Mouse (Mus musculus): Measurements from ENCODE around the gene Grik4. TPM values are rescaled to one million over a fixed set of nuclear protein-coding genes. Genes with fewer than 3 reads are reported as not detected.
"Not testable (repeated sequence)": the region's sequence is repeated elsewhere in the genome, so short reads cannot be mapped to it uniquely, and the experiment has no call there.

Gene Grik4
- total RNA-seq, 1 experiment from 2014 or later: not detected

DNA sequence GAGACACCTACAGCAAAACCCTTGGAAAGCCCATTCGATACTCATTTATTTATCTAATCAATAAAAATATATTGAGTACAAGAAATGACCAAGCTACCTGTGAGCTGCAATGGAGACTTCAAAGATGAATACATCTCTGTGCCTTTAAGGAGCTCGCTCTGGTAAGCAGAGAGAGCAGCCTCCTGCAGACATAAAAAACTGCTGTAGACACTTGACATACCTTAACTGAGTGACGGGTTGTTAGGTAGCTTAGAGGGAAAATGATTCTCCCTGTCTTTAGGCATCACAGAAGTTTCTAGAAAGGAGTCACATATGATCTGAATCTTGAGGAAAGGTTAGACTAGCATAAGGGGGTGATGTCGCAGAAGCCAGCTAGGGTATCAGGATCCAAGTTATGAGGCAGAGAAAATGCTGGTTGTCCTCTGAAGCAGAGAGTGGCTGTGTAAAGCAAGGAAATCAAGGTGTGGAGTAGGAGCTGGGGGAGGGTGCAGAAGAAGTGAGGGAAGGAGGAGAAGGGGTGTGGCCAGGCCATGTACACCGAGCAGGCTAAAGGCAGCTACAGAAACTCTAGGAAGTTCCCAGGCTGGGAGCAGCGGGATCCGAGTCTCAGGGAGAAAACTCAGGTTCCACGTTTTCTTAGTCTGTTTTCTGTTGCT is 160.9 kb downstream of the Grik4 start:
- no peak for ATAC-seq (replicated peaks; ENCODE audit: insufficient number of reproducible peaks, low FRiP score, low TSS enrichment, poor library complexity, severe bottlenecking)

DNA sequence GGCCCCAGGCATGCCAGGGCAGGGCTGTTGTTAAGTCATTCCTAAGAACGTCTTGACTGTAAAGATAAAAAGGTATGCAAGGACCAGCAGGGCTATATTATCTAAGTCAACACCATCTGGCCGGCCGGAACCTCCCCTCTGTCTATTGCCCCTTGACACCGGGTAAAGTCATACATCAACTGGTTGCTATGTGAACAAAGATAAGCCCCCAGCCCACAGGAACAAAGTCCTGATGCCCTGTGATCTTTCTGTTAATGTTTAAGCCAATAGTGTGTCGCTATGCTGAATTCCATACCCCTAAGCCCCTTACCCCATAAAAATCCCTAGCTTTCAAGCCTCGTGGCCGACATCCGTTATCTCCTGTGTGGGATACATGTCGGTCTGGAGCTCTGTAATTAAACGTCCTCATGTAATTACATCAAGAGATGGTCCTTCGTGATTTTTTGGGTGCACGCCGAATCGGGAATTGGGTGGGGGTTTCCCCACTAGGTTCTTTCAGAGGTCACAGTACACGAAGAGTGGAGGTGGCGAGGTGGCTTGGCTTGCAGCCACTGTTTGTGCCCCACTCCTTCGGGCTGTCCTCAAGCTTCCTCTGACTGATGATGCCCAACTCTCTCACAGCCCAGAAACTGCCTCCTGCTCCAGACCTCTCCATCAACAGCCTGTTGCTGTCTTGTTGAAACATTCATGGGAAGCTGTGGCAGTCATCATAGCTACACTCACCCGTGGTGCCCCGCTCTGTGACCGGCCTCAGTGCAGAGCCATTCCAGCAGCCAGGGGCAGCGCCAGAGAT is 165.6 kb downstream of the Grik4 start:
- not testable (repeated sequence) for ATAC-seq (replicated peaks; ENCODE audit: insufficient number of reproducible peaks, low FRiP score, low TSS enrichment, poor library complexity, severe bottlenecking)

DNA sequence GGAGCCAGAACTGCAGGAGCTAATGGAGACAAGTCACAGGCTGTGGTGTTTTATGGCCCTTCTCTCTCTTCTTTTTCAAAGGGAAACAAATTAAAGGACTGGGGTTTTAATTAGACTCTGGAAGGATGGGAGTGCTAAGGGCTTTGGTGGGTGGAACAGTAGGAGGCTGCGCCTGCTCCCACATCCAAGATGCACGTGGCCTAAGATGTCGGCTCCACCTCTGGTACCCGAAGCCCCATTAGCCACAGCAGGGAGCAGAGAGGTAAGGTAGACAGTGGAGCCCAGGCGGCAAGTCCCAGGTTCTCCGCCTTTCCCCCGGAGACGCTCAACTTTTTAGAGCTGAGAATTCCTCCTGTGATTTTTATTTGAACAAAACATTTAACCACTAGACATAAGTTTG is 166.4 kb downstream of the Grik4 start:
- ATAC-seq (replicated peaks; ENCODE audit: insufficient number of reproducible peaks, low FRiP score, low TSS enrichment, poor library complexity, severe bottlenecking): no peak

DNA sequence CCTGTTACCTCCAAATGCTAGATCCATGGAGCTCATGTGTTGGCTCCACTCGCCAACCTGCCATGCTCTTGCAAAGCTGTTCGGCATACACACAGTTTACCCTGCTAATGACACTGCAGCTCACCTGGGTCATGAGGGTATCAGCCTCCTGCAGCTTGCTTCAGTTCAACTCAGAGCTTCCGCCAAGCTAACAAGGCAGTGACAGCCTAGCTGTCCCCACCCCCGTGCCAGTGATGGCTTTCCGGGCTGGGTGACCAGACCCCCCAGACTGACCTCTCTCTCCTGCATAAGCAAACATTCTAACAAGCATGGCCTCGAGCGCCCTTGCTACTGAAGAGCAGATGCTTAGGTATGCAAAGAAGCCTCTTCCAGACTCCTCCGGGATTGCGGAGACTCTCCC is 167.5 kb downstream of the Grik4 start:
- no peak for ATAC-seq (replicated peaks; ENCODE audit: insufficient number of reproducible peaks, low FRiP score, low TSS enrichment, poor library complexity, severe bottlenecking)

DNA sequence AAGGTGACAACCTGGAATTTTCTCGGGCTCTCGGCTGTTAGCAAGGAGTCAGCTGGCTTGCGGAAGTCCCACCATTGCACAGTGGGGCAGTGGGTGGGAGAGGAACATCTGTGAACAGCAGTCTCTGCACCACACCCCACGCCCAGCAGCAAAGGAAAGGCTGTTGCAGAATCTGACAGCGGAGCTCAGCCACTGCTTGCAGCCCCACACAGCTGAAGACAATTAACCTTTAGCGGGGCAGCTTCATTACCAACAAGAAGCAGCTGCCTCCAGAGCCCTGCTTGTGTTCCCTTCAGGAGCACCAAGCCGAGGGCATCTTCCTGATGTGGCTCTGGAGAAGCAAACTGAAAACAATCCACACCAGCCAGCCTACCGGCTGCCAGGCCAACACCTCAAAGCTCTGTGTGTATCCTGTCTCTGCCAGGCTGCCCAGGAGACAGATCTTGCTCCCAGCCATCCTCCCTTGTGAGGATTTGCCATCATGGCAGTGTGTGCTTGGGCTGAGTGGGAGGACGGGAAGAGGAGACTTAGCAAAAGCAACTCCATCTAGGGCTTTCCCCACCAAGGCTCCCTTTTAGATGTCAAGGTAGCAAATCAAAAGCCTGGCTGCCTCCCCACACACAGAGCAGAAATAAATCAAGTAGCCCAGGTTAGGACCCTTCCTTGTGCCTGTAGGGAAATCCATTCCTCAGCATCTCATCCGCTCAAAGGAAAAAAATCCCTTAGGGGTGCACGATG is 179.3 kb downstream of the Grik4 start:
- ATAC-seq (replicated peaks; ENCODE audit: insufficient number of reproducible peaks, low FRiP score, low TSS enrichment, poor library complexity, severe bottlenecking): no peak

DNA sequence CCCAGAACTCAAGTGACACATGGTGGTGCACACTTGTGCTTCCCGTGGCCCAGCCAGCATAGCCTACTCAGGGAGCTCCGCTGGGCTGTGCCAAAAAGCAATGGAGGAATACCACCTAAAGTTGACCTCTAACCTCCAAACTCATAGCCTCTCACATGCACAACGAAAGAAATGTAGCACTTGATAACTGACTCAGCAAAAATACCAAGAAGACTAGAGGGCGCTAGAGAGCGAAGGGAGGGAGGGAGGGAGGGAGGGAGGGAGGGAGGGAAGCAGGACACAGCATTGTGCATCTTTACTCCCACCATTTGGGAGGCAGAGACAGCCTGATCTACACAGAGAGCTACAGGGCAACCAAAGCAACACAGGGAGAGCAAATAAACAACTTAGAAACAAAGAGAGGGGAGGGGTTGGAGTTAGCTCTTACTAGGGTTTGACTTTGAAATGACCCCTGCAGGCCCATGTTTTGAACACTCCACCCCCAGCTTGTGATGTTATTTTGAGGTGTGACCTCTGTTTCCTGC is 185.5 kb downstream of the Grik4 start:
- ATAC-seq (replicated peaks; ENCODE audit: insufficient number of reproducible peaks, low FRiP score, low TSS enrichment, poor library complexity, severe bottlenecking): no peak

DNA sequence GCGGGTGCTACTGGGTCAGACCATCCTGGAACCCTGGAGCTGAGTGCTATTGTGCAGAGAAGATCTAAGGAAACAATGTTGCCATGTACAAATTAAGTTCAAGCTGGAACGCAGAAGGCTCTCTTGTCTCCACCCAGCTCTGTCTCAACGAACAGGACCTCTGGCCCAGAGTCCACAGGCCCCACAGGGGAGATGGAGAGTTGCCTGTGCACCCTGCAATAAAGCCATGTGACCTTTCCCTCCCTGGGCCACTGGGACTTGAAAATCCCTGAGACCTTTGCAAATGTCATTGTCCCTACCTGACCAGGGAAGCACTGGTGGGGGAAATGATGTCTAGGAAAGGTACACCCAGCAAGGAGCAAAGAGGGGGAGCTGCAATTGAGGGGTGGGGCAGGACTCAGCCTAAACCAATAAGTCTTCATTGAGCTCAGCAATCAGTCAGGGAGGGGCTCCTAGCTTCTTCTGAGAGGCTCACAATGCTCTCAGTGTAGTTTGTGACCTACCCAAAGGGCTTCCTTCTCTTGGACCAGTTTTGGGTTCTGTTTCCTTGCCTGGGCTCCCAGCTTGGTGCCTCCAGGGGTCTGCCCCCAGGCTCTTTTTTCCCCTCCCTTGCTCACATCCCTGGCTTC is 187.2 kb downstream of the Grik4 start:
- ATAC-seq (replicated peaks; ENCODE audit: insufficient number of reproducible peaks, low FRiP score, low TSS enrichment, poor library complexity, severe bottlenecking): no peak

DNA sequence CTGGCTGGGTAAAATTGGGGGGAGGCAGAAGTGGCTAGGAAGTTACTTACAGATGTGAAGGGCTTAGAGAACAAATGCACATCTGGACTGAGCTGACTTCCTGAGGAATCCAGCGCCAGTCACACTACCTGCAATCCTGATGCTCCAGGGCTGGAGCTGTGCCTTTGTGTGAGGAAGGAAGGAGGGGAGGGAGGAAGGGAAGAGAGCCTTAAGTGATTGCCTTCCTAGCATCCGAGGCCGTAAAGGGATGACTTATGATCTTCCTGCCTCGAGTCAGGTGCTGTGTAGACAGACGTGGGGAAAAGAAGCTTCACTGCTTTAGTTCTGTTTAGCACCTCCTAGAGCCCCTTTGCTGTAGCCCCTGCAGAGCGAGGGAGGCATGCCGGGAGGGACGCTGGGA is 189.6 kb downstream of the Grik4 start:
- ATAC-seq (replicated peaks; ENCODE audit: insufficient number of reproducible peaks, low FRiP score, low TSS enrichment, poor library complexity, severe bottlenecking): no peak

DNA sequence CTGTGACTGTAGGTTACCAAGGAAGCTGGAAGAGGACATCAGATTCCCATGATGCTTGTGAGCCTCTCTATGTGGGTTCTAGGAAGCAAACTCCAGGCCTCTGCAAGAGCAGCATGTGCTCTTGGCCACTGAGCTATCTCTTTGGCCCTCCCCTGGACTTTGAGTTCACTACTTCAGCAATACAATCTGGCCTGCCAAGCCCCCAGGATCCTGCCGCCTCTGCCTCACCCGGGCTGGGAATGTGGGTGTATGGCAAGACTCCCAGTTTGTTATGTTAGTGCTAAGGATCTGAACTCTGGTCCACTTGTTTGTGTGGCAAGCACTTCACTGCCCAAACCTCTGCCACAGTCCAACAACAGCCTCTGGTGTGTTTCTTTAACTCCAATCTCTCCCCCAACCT is 193.1 kb downstream of the Grik4 start:
- ATAC-seq (replicated peaks; ENCODE audit: insufficient number of reproducible peaks, low FRiP score, low TSS enrichment, poor library complexity, severe bottlenecking): no peak

DNA sequence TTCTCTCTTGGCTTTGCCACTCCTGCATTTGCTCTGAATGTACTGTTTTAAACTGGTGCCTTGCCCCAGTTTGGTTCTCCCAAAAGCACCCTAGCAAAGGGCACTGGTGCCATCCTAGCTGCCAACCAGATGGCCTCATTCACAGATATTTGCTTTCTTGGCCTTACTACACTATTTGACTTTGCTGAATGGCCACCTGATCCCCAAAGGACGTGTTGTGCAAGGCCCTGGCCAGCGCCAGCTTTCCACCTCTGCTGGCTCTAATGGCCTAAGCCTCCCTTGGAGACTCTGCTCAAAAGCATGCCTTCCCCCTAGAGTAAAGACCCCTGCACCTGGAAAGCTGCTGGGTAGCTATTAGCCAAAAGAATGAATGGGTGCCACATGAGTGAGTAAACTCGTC is 194.1 kb downstream of the Grik4 start:
- ATAC-seq (replicated peaks; ENCODE audit: insufficient number of reproducible peaks, low FRiP score, low TSS enrichment, poor library complexity, severe bottlenecking): no peak

DNA sequence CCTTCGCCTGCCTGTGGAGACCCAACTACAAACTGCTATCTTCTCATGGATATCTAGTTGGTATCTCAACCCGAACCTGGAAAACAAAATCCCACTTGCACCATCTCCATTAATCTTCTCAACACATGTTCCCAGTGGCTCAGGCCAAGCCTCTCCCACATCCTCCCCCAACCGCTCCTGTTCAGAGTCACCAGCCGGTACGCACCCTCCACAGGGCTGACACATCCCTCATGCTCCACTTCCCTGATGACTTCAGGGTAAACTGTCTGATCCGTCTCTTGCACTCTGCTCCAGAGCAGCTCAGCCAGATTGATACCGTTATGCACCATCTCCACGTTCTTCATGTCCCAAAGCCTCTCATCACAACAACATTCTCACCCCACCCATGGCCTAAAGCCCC is 198.3 kb downstream of the Grik4 start:
- ATAC-seq (replicated peaks; ENCODE audit: insufficient number of reproducible peaks, low FRiP score, low TSS enrichment, poor library complexity, severe bottlenecking): no peak

DNA sequence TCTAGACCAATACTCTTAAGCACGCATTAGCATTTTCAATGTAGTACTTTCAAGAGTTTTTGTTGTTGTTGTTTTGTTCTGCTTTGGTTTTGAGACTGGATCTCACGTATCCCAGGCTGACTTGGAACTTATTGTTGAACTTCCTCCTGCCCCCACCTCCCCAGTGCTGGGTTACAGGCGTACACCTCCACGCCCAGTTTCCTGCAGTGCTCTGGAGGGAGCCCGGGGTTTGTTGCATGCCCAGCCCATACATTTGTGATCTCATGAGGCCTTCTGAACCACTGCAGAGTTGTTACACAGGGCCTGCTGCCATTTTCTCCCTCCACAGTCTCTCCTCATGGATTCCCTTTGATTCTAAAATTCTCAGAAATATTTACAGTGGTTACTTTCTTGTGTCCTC is 201.9 kb downstream of the Grik4 start:
- no peak for ATAC-seq (replicated peaks; ENCODE audit: insufficient number of reproducible peaks, low FRiP score, low TSS enrichment, poor library complexity, severe bottlenecking)

DNA sequence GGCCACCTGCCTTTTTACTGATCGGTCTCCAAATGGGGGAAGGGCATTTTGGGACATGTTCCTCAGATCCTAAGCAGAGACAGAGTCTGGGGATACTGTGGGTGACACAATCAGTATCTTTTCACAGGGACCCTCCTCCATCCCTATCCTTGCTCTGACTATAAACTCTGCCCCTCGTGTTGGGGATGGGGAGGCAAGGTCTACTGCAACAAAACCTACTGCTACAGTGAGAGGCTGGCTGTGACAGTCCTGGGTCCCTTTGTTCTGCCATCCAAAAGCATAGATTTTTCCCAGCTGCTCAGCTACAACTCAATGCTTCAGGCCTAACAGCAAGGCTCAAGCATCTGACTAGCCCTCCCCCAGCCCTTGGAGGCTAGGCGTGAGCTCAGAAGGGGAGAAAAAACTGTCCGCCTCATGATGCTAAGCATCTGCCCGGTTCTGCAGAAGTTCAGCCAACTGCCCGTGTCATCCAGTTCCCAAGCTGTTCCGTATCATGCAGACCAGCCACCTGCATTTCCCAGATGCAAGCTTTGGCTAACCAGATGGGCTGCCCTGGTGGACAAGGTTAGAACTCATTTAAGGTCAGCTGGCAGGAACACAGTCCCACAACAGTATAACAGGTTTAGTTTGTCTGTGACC is 207.5 kb downstream of the Grik4 start:
- ATAC-seq (replicated peaks; ENCODE audit: insufficient number of reproducible peaks, low FRiP score, low TSS enrichment, poor library complexity, severe bottlenecking): no peak

DNA sequence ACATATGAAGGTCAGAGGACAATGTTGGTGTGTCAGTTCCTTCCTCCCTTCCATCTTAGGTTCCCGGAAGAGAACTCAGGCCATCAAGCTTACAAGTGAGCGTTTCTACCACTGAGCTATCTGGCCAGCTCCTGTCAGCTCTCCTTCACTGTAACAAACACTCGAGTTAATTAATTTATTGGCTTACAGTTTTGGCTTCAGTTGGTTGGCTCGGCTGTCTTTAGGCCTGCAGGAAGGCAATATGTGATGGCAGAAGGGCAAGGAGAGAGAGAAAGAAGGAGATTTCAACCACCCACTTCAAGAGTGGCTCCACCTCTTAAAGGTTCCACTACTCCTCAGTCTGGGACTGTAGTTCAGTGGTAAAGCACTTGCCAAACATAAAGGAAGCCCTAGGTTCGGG is 209.2 kb downstream of the Grik4 start:
- no peak for ATAC-seq (replicated peaks; ENCODE audit: insufficient number of reproducible peaks, low FRiP score, low TSS enrichment, poor library complexity, severe bottlenecking)

DNA sequence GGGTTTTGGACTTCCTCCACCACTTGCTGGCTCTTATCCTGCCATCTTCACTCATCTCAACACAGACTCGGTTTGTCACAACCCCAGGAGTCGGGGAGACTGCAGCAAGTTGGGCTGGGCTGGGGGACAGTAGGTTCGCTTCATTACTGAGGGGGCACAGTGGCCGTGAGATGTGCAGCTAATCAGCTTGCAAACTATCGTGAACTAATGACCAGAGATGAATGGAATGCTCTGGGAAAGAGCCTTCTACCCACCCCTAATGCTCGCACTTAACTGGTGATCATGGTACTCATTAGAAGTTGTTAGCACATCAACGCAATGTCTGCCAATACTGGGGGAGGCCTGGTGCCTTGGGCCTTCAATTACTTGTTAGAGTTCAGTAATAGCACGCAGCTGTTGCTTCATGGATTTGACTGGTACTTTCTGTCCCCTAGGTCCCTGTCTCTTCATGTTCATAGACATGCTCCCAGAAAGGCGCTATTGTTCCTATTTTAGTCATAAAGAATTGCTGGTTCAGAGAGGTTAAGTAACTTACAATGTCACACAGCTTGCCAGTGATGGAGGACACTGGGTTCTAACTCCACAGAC is 211.5 kb downstream of the Grik4 start:
- ATAC-seq (replicated peaks; ENCODE audit: insufficient number of reproducible peaks, low FRiP score, low TSS enrichment, poor library complexity, severe bottlenecking): no peak

DNA sequence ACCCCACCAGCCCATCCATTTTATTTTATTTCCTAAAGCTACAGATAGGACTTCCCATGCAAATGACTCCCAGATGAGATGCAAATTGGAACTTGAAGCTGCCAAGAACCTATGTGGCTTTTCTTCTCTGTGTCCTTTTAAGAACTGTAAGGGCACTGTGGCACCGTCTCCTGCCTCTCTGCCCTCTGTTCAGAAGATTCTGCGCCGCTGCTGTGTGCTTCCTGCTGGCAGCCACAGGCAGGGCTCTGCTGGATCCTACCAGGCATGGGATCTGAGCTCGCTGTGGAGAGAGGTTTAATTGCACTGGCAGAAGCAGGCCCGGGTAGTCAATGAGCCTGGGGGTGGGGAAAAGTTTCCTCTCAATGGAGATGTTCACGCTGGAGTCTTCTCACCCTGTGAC is 215.8 kb downstream of the Grik4 start:
- ATAC-seq (replicated peaks; ENCODE audit: insufficient number of reproducible peaks, low FRiP score, low TSS enrichment, poor library complexity, severe bottlenecking): no peak

DNA sequence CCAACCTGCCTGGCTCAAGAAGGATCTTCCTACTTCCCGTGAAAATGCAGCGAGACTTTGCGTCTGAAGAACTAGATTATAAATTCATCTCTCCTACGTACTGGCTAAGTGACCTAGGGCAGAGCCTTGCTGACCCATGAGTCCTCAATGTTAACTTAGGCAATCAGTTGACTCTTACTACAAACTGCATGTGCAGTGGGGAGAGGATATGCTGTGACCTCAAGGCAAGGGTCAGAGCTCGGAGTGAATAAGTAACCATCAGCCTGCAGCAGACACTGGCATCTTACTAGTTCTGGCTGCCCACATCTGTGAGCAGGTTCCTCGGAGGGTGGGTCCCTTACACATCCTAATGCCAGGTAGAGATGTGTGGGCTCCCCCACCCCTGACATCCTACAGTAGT is 216.6 kb downstream of the Grik4 start:
- no peak for ATAC-seq (replicated peaks; ENCODE audit: insufficient number of reproducible peaks, low FRiP score, low TSS enrichment, poor library complexity, severe bottlenecking)

DNA sequence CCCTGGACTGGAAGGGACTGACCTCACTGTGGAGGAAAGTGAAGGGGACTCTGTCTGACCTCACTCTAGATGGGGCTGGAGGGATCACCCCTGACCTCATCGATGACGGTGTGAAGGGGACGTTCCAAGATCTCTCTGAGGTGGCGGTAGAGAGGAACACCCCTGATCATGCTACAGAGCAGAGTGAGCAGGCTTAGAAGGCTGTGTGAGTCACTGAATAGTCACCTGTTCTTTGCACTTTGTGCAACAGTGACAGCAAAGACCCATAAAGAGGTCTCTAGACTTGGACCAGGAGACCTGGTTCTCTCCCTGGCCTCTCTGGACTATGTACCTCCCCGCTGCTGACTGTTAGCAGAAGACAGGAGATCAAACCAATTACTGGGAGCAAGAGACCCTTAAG is 217.1 kb downstream of the Grik4 start:
- no peak for ATAC-seq (replicated peaks; ENCODE audit: insufficient number of reproducible peaks, low FRiP score, low TSS enrichment, poor library complexity, severe bottlenecking)

All from monocyte, adult 5-6 weeks (primary cell).